ENCODE assay signal across 8 mouse cellular contexts in genomic region chr9:72111004-72111621, GRCm38 (mm10). TPM values are rescaled to one million over a fixed set of nuclear protein-coding genes. Genes with fewer than 3 reads are reported as not detected.
DNase-seq lines count a peak whose midpoint lies in the region; ATAC-seq and TF ChIP-seq lines count a peak whose summit lies in the region.

No protein-coding gene starts in this region.

- peak; percentile 81 for ATAC-seq in forebrain, embryonic 11.5 days (replicated peaks; ENCODE audit: low FRiP score)
- ATAC-seq in heart, embryonic 16.5 days (replicated peaks; ENCODE audit: extremely low read depth, insufficient read depth, low FRiP score), result peak; percentile 73
- ATAC-seq in liver, postnatal 0 days, result peak; percentile 79
- peak; percentile 76 for ATAC-seq in neural tube, embryonic 12.5 days (ENCODE audit: low FRiP score, low read depth)

- H3K9ac ChIP-seq in CH12.LX (ENCODE audit: insufficient read depth, low read depth), result peak overlapping the region; percentile 99
- peak overlapping the region; percentile 100 for H3K9ac ChIP-seq in forebrain, embryonic 11.5 days (ENCODE audit: low read length)
- peak overlapping the region; percentile 100 for H3K9ac ChIP-seq in heart, embryonic 16.5 days (ENCODE audit: low read length)
- peak overlapping the region; percentile 92 for H3K9ac ChIP-seq in liver, postnatal 0 days (replicated peaks)
- peak overlapping the region; percentile 99 for H3K9ac ChIP-seq in neural tube, embryonic 12.5 days

- H3K36me3 ChIP-seq in CH12.LX (replicated peaks in 1 of 2; ENCODE audit: control insufficient read depth in 1 of 2, insufficient read depth in 1 of 2, low read length in 1 of 2), result peaks cover 2 to 16% of the 10 kb centered on the region in 2 experiments
- no peaks in the 10 kb centered on the region for H3K36me3 ChIP-seq in forebrain, embryonic 11.5 days (ENCODE audit: control insufficient read depth, insufficient read depth, low read length)
- no peaks in the 10 kb centered on the region for H3K36me3 ChIP-seq in heart, embryonic 16.5 days (ENCODE audit: control insufficient read depth, insufficient read depth)
- H3K36me3 ChIP-seq in liver, postnatal 0 days (replicated peaks; ENCODE audit: insufficient read depth, low read length), result no peaks in the 10 kb centered on the region
- H3K36me3 ChIP-seq in neural tube, embryonic 12.5 days, result no peaks in the 10 kb centered on the region

- H3K4me1 ChIP-seq in CH12.LX (ENCODE audit: control insufficient read depth in 1 of 2, insufficient read depth in 2 of 2), result peaks cover 0 to 10% of the 10 kb centered on the region in 2 experiments; a peak in 1 of 4 replicates
- H3K4me1 ChIP-seq in forebrain, embryonic 11.5 days (replicated peaks; ENCODE audit: control insufficient read depth, insufficient read depth, low read length), result peaks cover 5% of the 10 kb centered on the region; the same call in 1 of the 2 replicates
- peaks cover 13% of the 10 kb centered on the region for H3K4me1 ChIP-seq in heart, embryonic 16.5 days (ENCODE audit: control insufficient read depth, insufficient read depth, low read length)
- peaks cover 10% of the 10 kb centered on the region; the same call in 1 of the 2 replicates for H3K4me1 ChIP-seq in liver, postnatal 0 days (ENCODE audit: insufficient read depth)
- H3K4me1 ChIP-seq in neural tube, embryonic 12.5 days, result peaks cover 12% of the 10 kb centered on the region

- no peak for TF ChIP-seq EP300 in CH12.LX (IDR thresholded peaks at IDR 0.05; ENCODE audit: low read length)
- TF ChIP-seq EP300 in liver, postnatal 0 days (IDR thresholded peaks at IDR 0.05; ENCODE audit: low read depth), result no peak

- H3K27me3 ChIP-seq in CH12.LX (replicated peaks), result peaks cover 10% of the 10 kb centered on the region
- no peaks in the 10 kb centered on the region for H3K27me3 ChIP-seq in forebrain, embryonic 11.5 days (ENCODE audit: control insufficient read depth, insufficient read depth, low read length)
- no peaks in the 10 kb centered on the region for H3K27me3 ChIP-seq in heart, embryonic 16.5 days (ENCODE audit: control insufficient read depth, insufficient read depth, low read length)
- no peaks in the 10 kb centered on the region for H3K27me3 ChIP-seq in liver, postnatal 0 days (ENCODE audit: insufficient read depth, low read length)
- no peaks in the 10 kb centered on the region for H3K27me3 ChIP-seq in neural tube, embryonic 12.5 days (replicated peaks)

- H3K4me2 ChIP-seq in CH12.LX (ENCODE audit: insufficient read depth, low read depth, poor library complexity, severe bottlenecking), result no peak overlapping the region
- peak overlapping the region; percentile 76 for H3K4me2 ChIP-seq in forebrain, embryonic 11.5 days (ENCODE audit: low read depth, low read length, severe bottlenecking)
- H3K4me2 ChIP-seq in heart, embryonic 16.5 days (ENCODE audit: low read depth, low read length), result peak overlapping the region; percentile 92
- peak overlapping the region; percentile 99 for H3K4me2 ChIP-seq in liver, postnatal 0 days (ENCODE audit: low read depth, low read length)
- peak overlapping the region; percentile 76 for H3K4me2 ChIP-seq in neural tube, embryonic 12.5 days (replicated peaks)

- in situ Hi-C loops in CH12.LX (cut with MboI; ENCODE audit: low pct_ligation_motif_present, low pct_unique_long_range_greater_than_20kb, low sequenced_read_pairs), result no loop called here

- dilution Hi-C loops in CH12.LX (cut with MboI; ENCODE audit: extremely low pct_ligation_motif_present, extremely low pct_unique_long_range_greater_than_20kb, low sequenced_read_pairs), result no loop called here

- H3K4me3 ChIP-seq in CH12.LX (replicated peaks in 1 of 3; ENCODE audit: low read depth in 2 of 3, low read length in 2 of 3, poor library complexity in 1 of 3), result peak overlapping the region; percentile 64 to 91 (median 81)
- H3K4me3 ChIP-seq in forebrain, embryonic 11.5 days (ENCODE audit: low read depth, low read length), result peak overlapping the region; percentile 99
- H3K4me3 ChIP-seq in heart, embryonic 16.5 days (ENCODE audit: low read length), result peak overlapping the region; percentile 98
- H3K4me3 ChIP-seq in liver, postnatal 0 days (ENCODE audit: low read depth, low read length), result peak overlapping the region; percentile 82
- peak overlapping the region; percentile 96 for H3K4me3 ChIP-seq in neural tube, embryonic 12.5 days

- TF ChIP-seq RAD21 in CH12.LX (IDR thresholded peaks at IDR 0.05; ENCODE audit: low read depth, low read length), result no peak

- 1% methylated on average over 61 of the region's 90 CpGs for WGBS in forebrain, embryonic 11.5 days
- WGBS in heart, embryonic 16.5 days, result under 1% methylated on average over 87 of the region's 90 CpGs
- WGBS in liver, postnatal 0 days (ENCODE audit: insufficient replicate concordance), result 1% methylated on average over 80 of the region's 90 CpGs
- under 1% methylated on average over 89 of the region's 90 CpGs for WGBS in neural tube, embryonic 12.5 days

- DNase-seq in CH12.LX (ENCODE audit: extremely low read depth), result peak; percentile 25
- peak; percentile 44 for DNase-seq in c-Kit-positive CD71-positive TER-119-positive erythroid progenitor cells, embryonic 14.5 days (ENCODE audit: low spot score)
- peak; percentile 88 for DNase-seq in forebrain, embryonic 11.5 days (ENCODE audit: low spot score)
- peak; percentile 66 to 71 for DNase-seq in kidney, postnatal 25 days
- peak; percentile 76 for DNase-seq in liver, postnatal 0 days
- peak; percentile 23 for DNase-seq in telencephalon, adult 2 months (ENCODE audit: low read depth, low spot score)

- no peak for TF ChIP-seq CTCF in CH12.LX (conservative IDR thresholded peaks at IDR 0.05 in 1 of 2, IDR thresholded peaks at IDR 0.05 in 1 of 2; ENCODE audit: low read depth in 2 of 2, low read length in 2 of 2)
- TF ChIP-seq CTCF in liver, postnatal 0 days (IDR thresholded peaks at IDR 0.05; ENCODE audit: low read depth), result no peak

- peak overlapping the region; percentile 53; the same call in 1 of the 2 replicates for H3K27ac ChIP-seq in CH12.LX (ENCODE audit: insufficient read depth, low read depth)
- peak overlapping the region; percentile 94 for H3K27ac ChIP-seq in forebrain, embryonic 11.5 days (ENCODE audit: low read depth, low read length)
- H3K27ac ChIP-seq in heart, embryonic 16.5 days (ENCODE audit: low read length), result peak overlapping the region; percentile 97
- H3K27ac ChIP-seq in liver, postnatal 0 days (ENCODE audit: low read depth), result peak overlapping the region; percentile 86
- peak overlapping the region; percentile 92 for H3K27ac ChIP-seq in neural tube, embryonic 12.5 days

- peaks cover 15% of the 10 kb centered on the region for H3K79me2 ChIP-seq in CH12.LX (replicated peaks; ENCODE audit: control insufficient read depth, extremely low read depth, insufficient read depth, poor library complexity, severe bottlenecking)

- H3K9me3 ChIP-seq in CH12.LX (replicated peaks; ENCODE audit: low read length), result no peaks in the 10 kb centered on the region
- no peaks in the 10 kb centered on the region for H3K9me3 ChIP-seq in forebrain, embryonic 11.5 days (ENCODE audit: control insufficient read depth, low read length)
- H3K9me3 ChIP-seq in heart, embryonic 16.5 days (replicated peaks; ENCODE audit: control insufficient read depth, low read length), result no peaks in the 10 kb centered on the region
- no peaks in the 10 kb centered on the region for H3K9me3 ChIP-seq in liver, postnatal 0 days (ENCODE audit: low read length)
- no peaks in the 10 kb centered on the region for H3K9me3 ChIP-seq in neural tube, embryonic 12.5 days

- TF ChIP-seq POLR2A in CH12.LX (IDR thresholded peaks at IDR 0.05; ENCODE audit: low read depth, low read length), result no peak

TF ChIP-seq in CH12.LX, 34 proteins besides CTCF, POLR2A, EP300 and RAD21:
- TF ChIP-seq ZKSCAN1 (IDR thresholded peaks at IDR 0.05; ENCODE audit: borderline replicate concordance, low read depth, low read length) (no peak), UBTF (IDR thresholded peaks at IDR 0.05; ENCODE audit: low read depth, low read length) (peak; percentile 81), KAT2A (IDR thresholded peaks at IDR 0.05; ENCODE audit: insufficient replicate concordance, low read length) (no peak)

RNA-seq across cellular contexts. Expression of gene Tcf12, which starts 0.6 kb away (rescaled TPM):
- 42.3 and 43.5 TPM in 2 replicates for total RNA-seq in CH12.LX (2012; rRNA removed)
- total RNA-seq in CH12.LX (2014; rRNA removed), result 41.7 and 49.5 TPM in 2 replicates
- 34.0 and 41.4 TPM in 2 replicates for polyA plus RNA-seq in CH12.LX (2012; ENCODE audit: insufficient read length, low read depth)
- 116 and 127 TPM in 2 replicates for polyA plus RNA-seq in forebrain, embryonic 11.5 days (2014; fragmentation: Nextera tagmentation; extraction: Ambion mirVana)
- 30.7 and 32.3 TPM in 2 replicates for polyA plus RNA-seq in heart, embryonic 16.5 days (2015; fragmentation: Nextera tagmentation; extraction: Ambion mirVana)
- 7.1 and 8.3 TPM in 2 replicates for polyA plus RNA-seq in liver, postnatal 0 days (2015; fragmentation: Nextera tagmentation; extraction: Ambion mirVana)
- polyA plus RNA-seq in neural tube, embryonic 12.5 days (2016; fragmentation: Nextera tagmentation; extraction: Ambion mirVana), result 197 and 213 TPM in 2 replicates

Comparison
In these comparisons a context has a peak if more than half of its experiments do, and no peak if none do; other contexts are left out.
1. Peak in every context shown above with its lines: DNase-seq, ATAC-seq, H3K4me3 ChIP-seq and H3K27ac ChIP-seq.
2. DNase-seq: peak in every context shown above with its lines; median percentile 88 in forebrain, embryonic 11.5 days; 76 in liver, postnatal 0 days; 68 in kidney, postnatal 25 days; 44 in c-Kit-positive CD71-positive TER-119-positive erythroid progenitor cells, embryonic 14.5 days; 25 in CH12.LX; 23 in telencephalon, adult 2 months.